Mouse (Mus musculus) olfactory bulb, adult 2 months (tissue): Measurements from ENCODE around the gene Fam117a.

Experiments
- CTCF ChIP-seq: fragments of 200-500 bp; IDR thresholded peaks from 2 replicates; pipeline ENCODE4 v1.5.1; 2012; ENCODE audit warnings: low read depth, mild to moderate bottlenecking, low read length, moderate library complexity; ENCODE audit not compliant: insufficient read depth
- POLR2A ChIP-seq: fragments of 200-500 bp; IDR thresholded peaks from 2 replicates; pipeline ENCODE4 v1.6.1; 2012; ENCODE audit warnings: mild to moderate bottlenecking, low read depth, low read length, moderate library complexity; ENCODE audit not compliant: insufficient read depth

DNA sequence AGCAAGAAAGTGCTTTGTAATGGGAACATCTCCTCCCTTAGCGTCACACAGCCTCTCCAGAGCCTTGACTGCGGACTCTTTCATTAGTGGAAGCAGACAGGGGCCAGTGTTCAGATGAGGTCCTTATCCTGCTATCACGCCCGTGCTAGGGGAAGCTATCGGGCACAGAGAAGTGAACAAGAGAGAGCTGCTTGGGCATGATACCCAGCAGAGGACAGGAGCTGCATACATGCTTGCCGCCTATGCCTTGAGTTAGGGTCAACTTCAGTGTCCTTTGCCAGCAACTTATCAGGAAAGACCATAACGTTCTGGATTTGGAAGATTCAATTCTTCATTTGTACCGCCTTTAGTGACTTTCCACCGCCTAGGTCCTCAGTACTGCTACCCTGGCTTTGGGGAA lies 3.0 kb upstream of the Fam117a start:
- TF ChIP-seq CTCF (no peak), POLR2A (no peak)
